Mouse (Mus musculus) thymus, adult 2 months (tissue): ENCODE data around the gene Tgfbrap1. TPM values are rescaled to one million over a fixed set of nuclear protein-coding genes. Genes with fewer than 3 reads are reported as not detected.

Experiments
- DNase-seq: peaks from one replicate; pipeline ENCODE4 v3.0.0; 2021
- H3K27ac ChIP-seq: fragments of 200-500 bp; 2 replicates; pipeline ENCODE4 v1.5.1; 2012; ENCODE audit warnings: low read length, control low read depth; ENCODE audit not compliant: control insufficient read depth, insufficient read depth
- H3K27me3 ChIP-seq: fragments of 200-500 bp; 2 replicates; pipeline ENCODE4 v1.6.1; 2012; ENCODE audit warnings: mild to moderate bottlenecking, low read length, moderate library complexity, mixed read lengths; ENCODE audit not compliant: control insufficient read depth, insufficient read depth
- H3K36me3 ChIP-seq: fragments of 200-500 bp; 2 replicates; pipeline ENCODE4 v1.6.1; 2012; ENCODE audit warnings: mild to moderate bottlenecking, low read length, moderate library complexity; ENCODE audit not compliant: control insufficient read depth, insufficient read depth
- H3K4me1 ChIP-seq: fragments of 200-500 bp; replicated peaks from 2 replicates; pipeline ENCODE4 v1.6.1; 2012; ENCODE audit warnings: low read length; ENCODE audit not compliant: control insufficient read depth, insufficient read depth
- H3K4me3 ChIP-seq: fragments of 200-500 bp; 2 replicates; pipeline ENCODE4 v1.5.1; 2012; ENCODE audit warnings: mild to moderate bottlenecking, low read length, control low read depth, moderate library complexity; ENCODE audit not compliant: control insufficient read depth, insufficient read depth
- CTCF ChIP-seq: fragments of 200-500 bp; IDR thresholded peaks from 2 replicates; pipeline ENCODE4 v1.5.1; 2012; ENCODE audit warnings: mild to moderate bottlenecking, control low read depth, low read length, moderate library complexity, borderline replicate concordance; ENCODE audit not compliant: control insufficient read depth, poor library complexity, insufficient read depth; ENCODE audit errors: extremely low read depth
- POLR2A ChIP-seq: fragments of 200-500 bp; IDR thresholded peaks from 2 replicates; pipeline ENCODE4 v1.6.1; 2012; ENCODE audit warnings: mild to moderate bottlenecking, low read length, control low read depth, moderate library complexity; ENCODE audit not compliant: control insufficient read depth, poor library complexity, insufficient read depth; ENCODE audit errors: extremely low read depth
- WGBS: fragments of 180-500 bp; shearing (Covaris S2); methylation state at CpG from one replicate; pipeline ENCODE4 v1.1.7; 2018; 5-methylcytosine and 5-hydroxymethylcytosine counted together
- polyA plus RNA-seq: library from polyadenylated mRNA; depleted of rRNA; stranded (reverse); fragments of >200 nt; gene quantifications from 2 replicates; pipeline ENCODE4 v1.2.3, GENCODE M21; 2012

Tgfbrap1 gene
- polyA plus RNA-seq, 1 experiment = 22.9 TPM

DNA sequence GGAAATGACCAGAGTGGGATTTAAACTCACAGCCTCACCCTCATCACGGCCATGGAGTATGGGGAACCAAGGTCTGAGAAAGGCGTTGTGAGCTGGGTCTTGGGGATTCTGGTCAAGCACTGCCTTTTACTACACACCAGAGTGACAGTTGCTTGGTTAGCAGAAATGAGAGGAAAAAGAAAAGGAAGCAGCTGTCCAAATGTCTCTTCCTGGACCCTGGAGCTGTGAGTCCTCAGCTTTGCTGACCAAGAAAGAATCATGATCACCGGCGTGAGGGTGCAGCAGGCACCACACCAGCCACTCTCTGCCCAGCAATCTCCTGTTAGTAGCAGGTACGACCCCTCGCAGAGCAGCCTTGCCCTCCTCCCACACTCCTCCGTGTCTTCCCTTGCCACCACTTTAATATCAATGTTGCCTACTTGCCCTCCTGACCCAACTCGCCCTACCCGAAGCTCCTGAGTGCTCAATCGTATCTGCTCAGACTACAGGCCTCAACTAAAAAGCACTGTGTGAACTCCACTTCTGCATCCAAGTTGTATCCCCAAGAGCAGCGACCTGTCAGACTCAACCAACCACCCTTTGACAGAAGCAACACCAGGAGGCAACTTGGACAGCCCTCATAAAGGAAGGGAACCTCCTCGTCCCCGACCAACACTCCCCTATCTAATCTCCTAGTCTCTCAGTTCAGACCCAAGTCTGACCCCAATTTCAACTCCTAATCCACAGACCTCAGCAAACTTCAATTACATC lies 7.0 kb downstream of the Tgfbrap1 start:
- Histone ChIP-seq H3K36me3 (no peaks in the 10 kb centered on the region), H3K27me3 (no peaks in the 10 kb centered on the region; the same call in 1 of the 2 replicates), H3K27ac (no peak overlapping the region), H3K4me3 (peak overlapping the region; percentile 93), H3K4me1 (peaks cover 12% of the 10 kb centered on the region)
- peak; percentile 7 for DNase-seq
- TF ChIP-seq POLR2A = no peak
- no peak for TF ChIP-seq CTCF
- WGBS = 49% methylated on average over 13 of the region's 13 CpGs

- no peak for DNase-seq
- WGBS = 92% methylated on average over 1 of the region's 1 CpGs
- TF ChIP-seq POLR2A (no peak), CTCF (no peak)
- Histone ChIP-seq H3K4me1 (peaks cover 12% of the 10 kb centered on the region), H3K4me3 (no peak overlapping the region), H3K27me3 (no peaks in the 10 kb centered on the region; the same call in 1 of the 2 replicates), H3K36me3 (no peaks in the 10 kb centered on the region), H3K27ac (no peak overlapping the region)
These were observed 8.0 kb downstream of the Tgfbrap1 start for GRCm38 (mm10) chr1:43090418-43090817.

DNA sequence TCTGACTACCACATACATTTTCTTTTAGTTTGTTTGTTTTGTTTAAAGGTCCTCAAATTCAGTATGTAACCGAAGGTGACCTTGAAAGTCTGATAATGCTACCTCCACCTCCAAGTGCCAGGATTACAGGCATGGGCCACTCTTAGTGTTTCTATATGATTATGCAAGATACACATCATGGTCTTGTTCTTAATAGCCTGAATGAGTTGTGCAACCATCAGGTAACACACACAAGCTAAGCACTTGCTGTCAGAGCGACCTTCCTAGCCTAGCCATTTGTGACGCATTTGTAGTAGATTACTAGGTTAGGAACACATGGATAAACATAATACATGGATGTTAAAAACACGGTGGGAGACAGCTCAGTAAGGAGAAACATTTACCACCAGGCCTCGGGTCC lies 15.5 kb downstream of the Tgfbrap1 start:
- no peak overlapping the region for H3K4me3 ChIP-seq
- H3K4me1 ChIP-seq = no peaks in the 10 kb centered on the region
- no peaks in the 10 kb centered on the region for H3K27me3 ChIP-seq
- H3K36me3 ChIP-seq = no peaks in the 10 kb centered on the region
- H3K27ac ChIP-seq = no peak overlapping the region
- no peak for DNase-seq
- no peak for TF ChIP-seq CTCF
- TF ChIP-seq POLR2A = no peak
- 97% methylated on average over 5 of the region's 5 CpGs for WGBS

DNA sequence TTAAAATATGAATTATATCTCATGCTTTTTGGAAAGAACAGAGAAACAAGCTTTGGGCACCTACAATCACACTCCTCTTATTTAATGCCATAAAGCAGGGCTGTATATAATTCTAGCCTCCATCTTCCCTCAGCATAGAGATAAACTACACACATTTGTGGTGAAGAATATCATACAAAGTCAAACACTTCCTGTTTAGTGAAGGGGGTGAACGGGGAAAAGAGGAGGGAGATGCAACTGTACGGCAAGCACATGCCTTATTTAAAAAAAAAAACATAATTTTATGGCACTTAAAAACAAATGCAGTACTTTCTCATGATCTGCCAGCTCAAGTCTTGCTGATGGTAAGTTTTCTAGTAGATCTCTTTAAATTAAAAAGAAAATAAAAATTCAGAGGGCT lies 20.3 kb downstream of the Tgfbrap1 start:
- no peak overlapping the region for H3K4me3 ChIP-seq
- no peaks in the 10 kb centered on the region for H3K27me3 ChIP-seq
- TF ChIP-seq POLR2A (no peak), CTCF (no peak)
- no peaks in the 10 kb centered on the region for H3K4me1 ChIP-seq
- DNase-seq = no peak
- H3K27ac ChIP-seq = no peak overlapping the region
- 41% methylated on average over 2 of the region's 2 CpGs for WGBS
- H3K36me3 ChIP-seq = no peaks in the 10 kb centered on the region

DNA sequence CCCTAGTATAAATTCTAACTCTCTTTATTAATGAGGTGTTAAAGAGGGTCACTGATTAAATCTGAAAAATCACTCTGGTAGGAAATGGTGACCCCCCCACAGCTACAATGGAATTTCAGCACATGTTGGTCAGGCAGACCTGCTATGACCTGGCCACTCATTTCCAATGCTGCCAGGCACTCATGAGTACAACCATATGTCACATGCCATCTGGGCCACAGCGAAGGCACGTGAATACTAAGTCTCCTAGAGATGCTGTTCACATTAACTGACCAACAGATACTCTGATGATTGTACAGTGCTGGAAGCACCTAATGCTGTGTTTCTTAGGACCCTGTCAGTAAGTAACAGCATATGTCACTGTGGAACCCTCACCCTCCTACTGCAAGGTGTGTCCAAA lies 23.6 kb downstream of the Tgfbrap1 start:
- 97% methylated on average over 2 of the region's 2 CpGs for WGBS
- Histone ChIP-seq H3K4me3 (no peak overlapping the region), H3K27me3 (no peaks in the 10 kb centered on the region), H3K36me3 (no peaks in the 10 kb centered on the region), H3K4me1 (0 out of 2 replicates have a peak, but pooled peaks cover 3% of the 10 kb centered on the region), H3K27ac (no peak overlapping the region)
- TF ChIP-seq POLR2A (no peak), CTCF (no peak)
- DNase-seq = no peak

DNA sequence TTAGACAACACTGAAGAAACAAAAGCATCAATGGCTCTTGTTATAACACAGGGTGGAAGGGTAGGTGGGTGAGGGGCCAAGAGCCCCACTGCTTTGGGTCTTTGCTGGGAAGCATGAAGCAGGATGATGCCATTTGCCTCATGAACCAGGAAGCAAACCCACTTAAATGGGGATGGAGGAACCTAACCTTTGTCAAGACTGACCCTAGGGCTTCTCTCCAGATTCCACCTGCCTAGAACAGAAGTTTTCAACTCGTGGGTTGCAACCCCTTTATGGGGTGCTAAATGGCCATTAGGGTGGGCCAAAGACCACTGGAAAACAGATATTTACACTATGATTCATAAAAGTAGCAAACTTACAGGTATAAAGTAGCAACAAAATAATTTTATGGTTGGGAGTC lies 25.9 kb downstream of the Tgfbrap1 start:
- H3K27ac ChIP-seq = no peak overlapping the region
- no peaks in the 10 kb centered on the region for H3K27me3 ChIP-seq
- H3K4me1 ChIP-seq = 0 out of 2 replicates have a peak, but pooled peaks cover 3% of the 10 kb centered on the region
- H3K36me3 ChIP-seq = peaks cover under 1% of the 10 kb centered on the region; the same call in 1 of the 2 replicates
- no peak for TF ChIP-seq CTCF
- TF ChIP-seq POLR2A = no peak
- DNase-seq = no peak
- WGBS = 89% methylated on average over 1 of the region's 1 CpGs
- no peak overlapping the region for H3K4me3 ChIP-seq
